Mouse (Mus musculus) stomach, postnatal 0 days (tissue): ENCODE results near the gene Lgals4.

Source experiments
- CTCF ChIP-seq: IDR thresholded peaks from 2 replicates; pipeline ENCODE4 v1.5.1; 2016; ENCODE audit warnings: antibody characterized with exemption, low read depth, mild to moderate bottlenecking, moderate library complexity
- EP300 ChIP-seq: optimal IDR thresholded peaks from 2 replicates; pipeline ENCODE3; 2016; ENCODE audit warnings: antibody characterized with exemption

DNA sequence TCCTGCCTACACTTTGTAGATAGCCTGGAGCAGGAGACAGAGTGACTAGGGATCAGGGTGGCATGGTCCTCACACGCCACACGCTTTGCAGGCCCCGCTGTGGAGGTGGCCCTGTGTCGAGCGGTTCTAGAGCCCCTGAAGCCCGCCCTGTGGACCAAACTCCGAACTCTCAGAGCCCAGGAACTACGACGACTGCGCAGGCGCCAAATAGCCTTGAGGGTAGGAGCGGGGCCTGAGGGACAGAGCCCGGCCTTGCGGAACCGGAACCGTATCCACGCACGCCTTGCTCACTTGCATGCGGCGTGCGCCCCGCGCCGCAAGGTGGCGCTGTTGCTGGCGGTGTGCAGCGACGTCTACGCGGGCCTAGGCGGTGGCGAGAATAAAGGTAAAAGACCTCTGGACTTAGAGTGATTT, 37.1 kb upstream of the Lgals4 start:
- TF ChIP-seq CTCF (peak; percentile 99), EP300 (no peak)
